Mouse (Mus musculus): ENCODE data around the gene Wdfy3.
"Not testable (repeated sequence)": the region's sequence is repeated elsewhere in the genome, so short reads cannot be mapped to it uniquely, and the experiment has no call there.

Gene Wdfy3

DNA sequence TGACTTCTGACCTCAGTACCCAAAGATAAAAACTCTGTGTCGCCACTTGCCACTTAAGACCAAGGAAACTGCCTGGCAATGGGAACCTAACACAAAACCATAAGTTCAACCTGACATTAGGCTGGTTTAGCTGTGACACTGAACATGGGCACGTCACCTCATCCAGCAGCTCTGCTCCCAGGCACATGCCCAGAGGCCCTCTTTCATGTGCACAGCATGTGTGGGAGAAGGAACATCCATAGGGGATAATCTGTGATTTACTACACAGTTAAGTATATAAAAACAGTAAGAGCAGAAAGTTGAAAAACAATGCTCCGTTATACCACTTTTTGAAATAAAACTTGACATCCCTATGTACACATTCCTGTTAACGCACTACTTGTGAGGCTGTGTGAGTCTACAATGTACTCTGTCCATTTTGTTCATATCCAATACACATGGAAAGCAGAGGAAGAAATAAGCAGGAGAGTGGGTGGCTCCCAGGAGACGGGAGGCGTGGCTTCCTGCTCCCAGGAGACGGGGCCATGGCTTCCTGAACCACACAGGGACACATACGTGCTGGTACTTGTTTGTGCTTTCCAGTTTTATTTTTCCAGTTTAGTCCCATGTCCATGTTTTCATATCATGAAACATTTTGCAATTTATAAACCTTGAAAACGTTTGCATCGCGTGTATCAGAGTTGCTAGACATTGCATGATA lies 73.5 kb downstream of the Wdfy3 start:
- DNase-seq, result no peak

DNA sequence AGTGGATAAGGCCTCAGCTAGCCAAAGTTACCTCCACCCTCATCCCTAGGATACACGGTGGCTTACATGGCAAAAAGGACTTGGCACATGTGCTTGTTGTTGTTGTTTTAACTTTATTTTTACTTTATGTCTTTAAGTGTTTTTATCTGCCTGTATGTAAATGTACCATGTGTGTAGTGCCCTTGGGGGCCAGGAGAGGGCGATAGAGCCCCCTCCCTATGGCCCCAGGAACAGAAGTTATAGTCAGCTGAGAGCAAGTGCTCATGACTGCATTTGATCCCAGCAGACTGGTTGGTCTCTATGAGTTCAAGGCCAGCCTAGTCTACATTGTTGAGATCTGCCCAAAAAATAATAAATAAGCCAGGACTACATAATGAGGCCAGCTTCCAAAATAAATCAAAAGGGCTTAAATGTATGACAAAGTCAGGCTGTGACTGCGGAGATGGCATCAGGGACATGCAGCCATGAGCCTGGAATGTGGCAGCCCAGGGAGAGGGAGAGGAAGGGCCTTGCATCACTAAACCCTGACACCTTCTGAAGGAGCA lies 74.2 kb downstream of the Wdfy3 start:
- DNase-seq, result no peak

DNA sequence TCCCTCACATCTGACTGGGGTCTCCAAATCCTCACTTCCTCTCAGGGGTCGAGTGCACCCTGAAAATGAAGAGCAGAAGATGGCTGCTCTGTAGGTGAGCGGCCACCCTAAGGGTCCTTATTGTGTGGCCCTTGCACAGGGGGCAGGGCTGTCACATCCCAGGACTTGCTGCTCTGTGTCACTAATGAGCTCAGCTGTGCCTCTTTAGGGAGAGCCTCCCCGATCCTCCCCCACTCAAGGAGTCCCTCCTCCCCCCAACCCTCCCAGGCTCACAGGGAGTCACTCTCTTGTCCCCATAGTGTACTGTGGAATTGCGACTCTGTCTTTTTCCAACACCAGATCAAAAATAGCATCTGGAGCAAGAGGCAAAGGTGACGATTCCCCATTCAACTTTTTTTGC lies 75.7 kb downstream of the Wdfy3 start:
- DNase-seq, result no peak

DNA sequence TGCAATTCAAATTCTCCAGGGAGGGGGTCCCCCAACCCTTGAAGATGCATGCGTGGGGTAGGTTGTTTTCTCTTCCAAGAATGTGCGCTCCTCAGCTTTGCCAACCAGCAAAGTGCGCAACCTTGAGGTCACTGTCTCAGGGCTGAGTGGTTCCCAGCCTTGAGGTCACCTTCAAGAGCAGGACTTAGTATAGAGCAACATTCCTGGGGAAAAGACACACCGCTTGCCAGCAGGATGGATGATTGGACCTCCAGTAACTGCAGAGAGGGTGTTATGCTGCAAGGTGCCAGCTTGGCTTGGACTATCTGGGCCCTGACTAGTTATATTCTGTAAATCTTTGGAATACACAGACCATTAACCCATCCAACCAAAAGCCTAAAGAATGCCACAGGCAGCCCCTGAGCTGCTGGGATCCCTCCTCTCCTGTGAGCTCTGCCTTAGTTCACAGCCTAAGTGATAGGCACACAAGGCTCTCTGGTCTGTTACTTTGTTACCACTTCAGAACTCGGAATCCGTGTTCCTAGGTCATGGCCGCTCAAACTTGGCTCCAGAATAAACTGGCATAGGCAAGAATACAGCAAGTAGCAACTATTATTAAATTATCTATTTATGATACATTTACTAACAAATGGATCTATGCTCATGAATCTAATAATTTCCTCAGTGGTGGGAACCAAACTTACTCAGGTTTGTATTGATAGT lies 76.6 kb downstream of the Wdfy3 start:
- peak; percentile 63 for DNase-seq

DNA sequence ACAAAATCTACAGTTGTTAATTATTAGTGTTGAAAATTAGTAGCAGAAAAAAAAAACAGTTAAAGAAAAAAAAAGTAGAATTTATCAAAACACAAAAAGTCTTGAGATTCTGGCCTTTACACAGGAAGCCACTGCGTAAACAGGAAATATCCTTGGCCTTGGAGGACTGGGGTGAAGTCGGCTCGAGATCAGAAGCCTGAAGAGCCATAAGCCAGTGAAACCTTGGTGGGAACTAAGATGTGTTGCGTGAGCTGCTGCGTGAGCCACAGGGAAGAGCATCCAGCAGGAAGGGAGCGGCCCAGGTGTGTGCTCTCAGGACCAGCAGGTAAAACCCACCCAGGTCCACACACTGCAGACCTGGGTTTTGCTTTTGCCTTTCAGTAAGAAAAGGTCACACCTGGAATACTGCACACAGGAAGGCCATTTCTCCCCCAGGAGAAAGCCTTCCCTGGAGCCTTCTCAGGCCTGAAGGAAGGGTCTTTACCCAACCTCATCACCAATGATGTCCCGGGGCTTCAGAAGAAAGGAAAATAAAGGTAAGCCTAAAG lies 79.3 kb downstream of the Wdfy3 start:
- peak; percentile 38 for DNase-seq

DNA sequence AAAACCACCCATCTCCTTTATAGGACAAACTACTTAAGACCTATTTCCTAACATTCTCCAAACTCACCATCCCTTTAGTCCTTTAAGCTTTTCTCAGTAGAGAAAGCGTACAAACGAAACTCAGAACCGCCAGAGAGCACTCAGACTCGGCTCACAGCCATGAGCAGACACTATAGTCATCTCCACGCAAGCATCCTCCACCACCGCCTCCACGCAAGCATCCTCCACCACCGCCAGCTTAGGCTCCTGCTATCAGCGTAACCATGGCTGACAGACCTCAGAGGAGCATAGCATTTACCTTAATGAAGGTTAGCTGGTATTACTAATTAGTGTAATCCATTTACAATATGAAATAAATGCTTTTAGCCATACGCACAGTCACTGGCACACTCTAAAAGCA lies 81.2 kb downstream of the Wdfy3 start:
- DNase-seq, result no peak

DNA sequence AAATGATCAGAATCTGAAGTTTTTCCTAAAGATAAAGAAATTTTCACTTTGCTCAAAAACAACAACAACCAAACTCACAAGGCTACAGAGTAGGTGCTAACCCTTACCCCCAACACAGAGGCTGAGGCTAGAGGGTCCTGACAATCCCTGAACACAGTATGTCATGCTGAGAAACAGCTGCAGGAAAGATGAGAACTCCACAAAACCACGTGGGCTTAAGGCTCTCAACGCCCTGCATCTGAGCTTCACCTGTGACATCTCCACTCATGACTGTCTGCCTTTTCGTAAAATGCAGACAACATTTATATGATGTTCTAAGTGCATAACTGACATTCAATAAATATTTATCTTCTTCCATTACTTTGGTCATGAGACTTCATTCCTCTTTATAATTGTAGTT lies 83.0 kb downstream of the Wdfy3 start:
- DNase-seq, result no peak

DNA sequence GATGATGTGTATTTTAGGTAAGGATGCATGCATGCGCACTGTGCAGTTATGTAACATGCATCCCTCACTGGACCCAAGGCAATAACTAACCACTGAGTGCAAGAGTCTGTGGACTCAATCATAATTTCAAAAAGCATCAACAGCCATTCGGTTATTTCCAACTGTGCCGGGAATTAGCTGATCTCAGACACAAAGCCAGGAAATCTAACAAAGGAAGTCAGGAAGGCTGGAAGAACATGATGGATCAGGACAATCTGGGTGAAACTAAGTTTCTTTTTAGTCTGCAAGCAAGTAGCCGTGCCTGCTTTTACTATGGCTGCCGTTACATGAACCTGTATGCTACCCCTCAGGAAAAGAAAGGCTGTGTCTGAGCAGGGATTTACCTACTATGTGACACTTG lies 87.5 kb downstream of the Wdfy3 start:
- peak; percentile 50 for DNase-seq

DNA sequence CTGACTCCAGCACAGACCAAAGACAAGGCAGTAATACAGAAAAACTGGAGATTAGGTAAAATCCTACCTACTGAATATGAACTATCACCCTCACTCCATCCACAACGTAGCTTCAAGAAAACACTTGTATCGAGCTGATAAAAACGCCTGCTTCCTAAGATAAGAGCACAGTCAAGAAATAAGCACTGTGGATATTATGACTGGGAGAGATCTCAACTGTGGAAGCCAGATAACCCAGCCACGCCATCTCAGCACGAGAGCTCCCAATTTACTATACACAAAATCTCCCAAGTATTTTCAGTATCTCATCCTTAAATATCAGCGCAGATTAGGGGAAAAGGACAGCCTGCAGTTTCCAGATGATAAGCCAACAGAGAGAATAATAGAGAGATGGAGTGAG lies 90.1 kb downstream of the Wdfy3 start:
- no peak for DNase-seq

DNA sequence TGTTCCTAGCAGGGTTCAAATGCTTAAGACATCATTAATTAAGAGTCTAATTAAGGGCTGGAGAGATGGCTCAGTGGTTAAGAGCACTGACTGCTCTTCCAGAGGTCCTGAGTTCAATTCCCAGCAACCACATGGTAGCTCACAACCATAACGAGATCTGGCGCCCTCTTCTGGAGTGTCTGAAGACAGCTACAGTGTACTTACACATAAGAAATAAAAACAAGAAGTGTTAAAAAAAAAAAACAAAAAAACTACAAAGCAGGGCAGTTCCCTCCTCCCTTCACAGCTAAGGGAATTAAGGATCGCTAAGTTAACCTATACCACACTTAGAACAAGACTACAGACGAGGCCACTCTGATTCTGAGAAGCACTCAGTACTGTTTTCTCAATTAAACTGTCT lies 97.1 kb downstream of the Wdfy3 start:
- DNase-seq, result not testable (repeated sequence)

DNA sequence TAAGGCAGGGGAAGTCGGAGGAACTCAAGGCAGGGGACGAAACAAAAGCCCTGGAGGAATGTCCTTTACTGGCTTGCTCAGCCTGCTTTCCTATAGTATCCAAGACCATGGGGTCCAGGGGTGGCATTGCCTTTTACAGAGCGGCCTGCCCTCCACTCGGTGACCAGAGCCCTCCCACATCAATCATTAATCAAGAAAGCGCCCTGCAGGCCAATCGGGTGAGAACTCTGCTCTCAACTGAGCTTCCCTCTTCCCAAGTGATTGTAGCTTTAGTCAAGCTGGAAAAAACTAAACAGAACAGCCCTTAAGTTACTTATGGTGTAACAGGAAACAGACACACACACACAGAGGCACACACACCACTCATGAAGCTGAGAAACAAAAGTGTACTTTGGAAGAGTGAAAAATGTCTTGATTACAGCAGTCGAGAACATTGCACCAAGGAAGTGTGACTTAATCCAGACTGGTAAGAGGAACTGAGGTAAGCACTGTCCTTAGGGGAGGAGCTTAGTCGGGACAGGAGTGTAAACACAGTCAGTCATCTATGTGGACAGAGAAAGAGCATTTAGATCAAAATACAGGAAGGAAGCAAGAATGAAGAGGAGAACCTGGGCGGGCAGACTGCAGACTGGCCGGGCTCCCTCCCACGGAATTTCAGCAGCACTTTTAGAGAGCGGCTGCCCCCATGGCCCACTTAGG lies 101.4 kb downstream of the Wdfy3 start:
- peak; percentile 64 for DNase-seq

DNA sequence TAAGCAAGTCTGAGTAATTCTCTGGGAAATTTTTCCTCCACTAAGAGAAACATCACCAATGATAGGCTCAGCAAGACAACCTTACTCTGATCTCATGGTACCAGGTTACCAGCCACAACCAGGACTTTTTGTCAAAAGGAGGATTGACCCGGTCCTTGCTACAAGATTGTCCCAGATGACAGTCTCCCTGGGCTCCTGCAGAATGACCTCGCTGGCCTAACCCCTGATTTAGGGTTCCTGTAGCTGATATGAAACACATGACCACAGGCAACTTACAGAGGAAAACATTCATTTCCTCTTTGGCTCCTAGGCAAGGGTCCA lies 101.9 kb downstream of the Wdfy3 start:
- no peak for DNase-seq

DNA sequence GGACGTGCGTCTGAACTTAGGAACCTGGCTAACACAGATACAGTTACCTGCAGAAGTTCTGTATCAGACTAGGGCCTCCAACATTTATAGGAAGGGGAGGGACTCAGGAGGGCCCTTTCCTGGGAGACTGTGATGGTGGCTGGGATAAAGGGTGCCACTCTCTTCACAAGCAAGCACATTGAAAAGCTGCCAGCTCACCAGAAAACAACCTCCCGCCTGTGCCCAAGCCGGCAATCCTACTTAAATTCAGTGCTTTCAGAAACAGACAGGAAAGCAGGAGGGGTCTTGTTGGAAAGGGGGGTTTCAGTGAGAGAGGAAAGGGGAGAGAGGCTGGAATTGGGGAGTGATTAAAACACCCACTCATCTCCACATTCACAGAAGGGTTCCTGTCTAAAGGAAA lies 106.9 kb downstream of the Wdfy3 start:
- no peak for DNase-seq

DNA sequence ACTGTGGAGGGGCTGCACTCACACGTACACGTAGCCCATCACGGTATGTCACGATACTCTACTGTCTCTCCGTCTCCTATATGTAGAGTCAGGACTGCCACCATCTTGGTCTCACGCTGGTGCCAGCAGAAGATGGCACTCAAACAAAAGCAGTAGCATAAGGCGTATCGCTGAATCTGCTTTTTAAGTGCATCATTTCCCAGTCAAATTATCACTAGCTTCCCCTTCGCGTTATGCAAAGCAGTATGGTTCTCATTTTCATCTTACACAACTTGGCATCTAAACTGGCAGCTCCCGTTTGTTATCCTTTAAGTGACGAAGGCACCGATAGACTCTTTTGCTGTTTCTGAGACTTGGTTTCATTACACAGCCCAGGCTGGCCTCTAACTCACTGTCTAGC lies 110.4 kb downstream of the Wdfy3 start:
- DNase-seq, result no peak

DNA sequence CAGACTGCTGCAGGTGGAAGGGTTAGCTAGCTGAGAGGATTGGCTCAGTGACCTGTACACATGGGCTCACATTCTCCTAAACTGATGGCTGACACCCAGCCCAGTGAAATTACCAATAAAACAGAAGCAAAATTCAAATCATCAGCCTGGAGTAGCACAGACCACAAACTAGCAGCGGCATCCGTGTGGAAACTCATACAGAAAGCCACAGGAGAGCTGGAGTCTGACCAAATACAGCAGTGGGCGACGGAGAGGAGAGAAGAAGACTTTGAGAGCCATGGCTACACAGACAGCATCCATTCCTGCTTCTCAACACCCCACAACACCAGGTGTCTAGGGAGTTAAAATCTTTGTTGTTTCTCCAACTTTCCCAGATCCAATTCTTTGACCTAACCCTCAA lies 110.8 kb downstream of the Wdfy3 start:
- no peak for DNase-seq

DNA sequence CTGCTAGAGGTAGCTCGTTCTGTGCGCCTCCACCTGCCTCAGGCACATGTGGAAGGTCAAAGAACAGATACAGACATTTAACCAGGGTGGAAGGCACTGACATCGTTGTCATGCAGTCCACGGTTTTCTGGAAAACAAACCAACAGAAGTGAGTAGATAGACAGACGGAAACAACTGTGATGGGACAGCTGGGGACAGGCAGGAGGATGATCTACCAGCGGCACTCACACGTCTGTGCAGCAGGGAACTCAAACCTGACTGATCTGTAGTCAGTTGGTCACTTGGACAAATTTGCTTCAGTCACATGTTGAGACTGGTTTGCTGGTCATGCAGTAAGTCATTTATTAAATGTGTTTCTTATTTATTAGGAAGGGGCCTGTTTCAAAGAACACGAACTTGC lies 112.3 kb downstream of the Wdfy3 start:
- no peak for DNase-seq

DNA sequence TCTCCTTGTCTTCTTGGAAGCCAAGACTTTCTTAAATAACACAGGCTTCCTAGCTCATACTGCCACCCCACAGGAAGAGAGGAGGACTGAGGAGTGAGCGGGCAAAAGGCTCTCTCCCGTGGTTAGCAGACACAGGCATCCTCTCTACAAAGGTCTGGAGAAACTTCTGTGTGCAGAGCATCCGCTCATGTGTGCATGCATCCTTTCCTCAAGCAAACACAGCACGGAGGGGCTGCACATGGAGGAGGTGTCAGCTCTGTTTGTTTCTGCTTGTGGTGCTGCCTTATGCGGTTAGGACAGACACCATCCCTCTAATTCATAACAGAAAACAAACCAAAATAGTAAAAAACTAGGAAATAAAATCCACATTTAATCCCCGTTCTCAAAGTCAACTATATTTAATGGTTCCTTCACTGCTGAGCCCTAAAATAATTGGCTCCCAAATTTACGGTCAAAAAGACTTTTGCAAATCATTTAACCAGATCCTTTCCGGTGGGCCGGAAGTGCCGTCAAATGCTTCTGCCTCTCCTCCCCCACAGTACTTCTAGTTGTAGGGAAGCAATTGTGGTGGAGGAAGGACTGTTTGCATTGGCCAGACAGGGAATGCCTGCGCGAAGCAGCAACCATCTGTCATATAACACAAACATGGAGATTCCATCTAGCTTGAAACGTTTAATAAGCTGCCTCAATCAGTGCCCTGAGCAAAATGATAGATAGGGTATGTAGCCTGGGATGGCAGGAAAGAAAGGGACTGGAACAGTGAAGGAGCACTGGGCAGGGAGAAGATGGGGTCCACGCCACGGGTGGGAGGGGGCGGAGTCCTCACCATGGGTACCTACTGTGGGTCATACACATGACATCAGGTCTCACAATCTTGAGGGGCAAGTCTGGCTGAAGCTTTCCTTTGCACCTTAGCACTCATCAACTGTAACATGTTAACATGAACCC lies 115.1 kb downstream of the Wdfy3 start:
- no peak for DNase-seq

DNA sequence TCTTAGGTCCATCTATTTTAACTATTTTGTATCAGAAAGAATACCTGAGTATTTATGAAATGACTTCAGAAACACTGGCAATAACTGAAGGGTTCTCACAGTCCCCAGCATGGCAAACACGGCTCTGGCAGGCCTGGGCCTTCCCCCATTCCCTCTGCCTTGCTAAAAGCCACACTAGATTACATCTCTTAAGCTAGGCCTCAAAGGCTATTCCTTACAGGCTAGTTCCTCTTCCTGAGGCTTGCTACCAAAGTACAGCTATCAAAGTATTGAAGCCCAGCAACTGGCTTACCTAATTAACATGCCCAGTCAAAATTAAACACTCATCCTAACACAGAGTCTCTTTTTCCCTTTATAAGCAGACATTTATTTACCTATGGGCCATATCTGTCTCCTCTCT lies 117.8 kb downstream of the Wdfy3 start:
- no peak for DNase-seq

DNA sequence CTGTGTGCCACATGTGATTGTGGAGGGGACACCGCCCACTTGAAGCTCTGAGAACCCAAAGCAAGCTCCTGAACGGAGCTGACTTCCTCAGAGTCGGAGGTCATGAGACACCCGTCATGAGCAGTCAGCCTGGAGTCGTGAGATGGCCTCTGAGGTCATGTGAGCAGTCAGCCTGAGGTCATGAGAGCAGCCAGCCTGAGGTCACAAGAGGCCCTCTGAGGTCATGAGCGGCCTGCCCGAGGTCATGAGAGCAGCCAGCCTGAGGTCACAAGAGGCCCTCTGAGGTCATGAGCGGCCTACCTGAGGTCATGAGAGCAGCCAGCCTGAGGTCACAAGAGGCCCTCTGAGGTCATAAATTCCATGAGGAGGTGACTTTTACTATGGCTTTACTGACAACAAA lies 120.4 kb downstream of the Wdfy3 start:
- no peak for DNase-seq

DNA sequence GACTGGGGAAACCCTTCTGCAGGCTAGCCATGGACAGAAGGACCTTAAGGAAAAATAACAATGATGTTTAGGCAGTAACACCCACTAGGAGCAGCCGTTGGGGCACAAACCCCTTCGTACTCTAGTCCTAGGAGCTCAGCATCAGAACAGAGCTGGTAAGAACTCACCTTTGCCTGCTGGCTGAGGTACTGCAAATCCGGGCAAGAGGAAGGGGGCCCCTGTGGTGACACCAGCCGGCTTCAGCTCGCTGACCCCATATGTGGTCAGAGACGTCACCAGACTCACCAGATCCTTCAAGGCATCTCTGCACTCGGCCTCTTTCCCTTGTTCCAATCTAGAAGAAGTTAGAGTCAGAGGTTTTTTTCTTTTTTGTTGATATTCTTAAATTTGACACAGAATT lies 121.1 kb downstream of the Wdfy3 start:
- no peak for DNase-seq

DNA sequence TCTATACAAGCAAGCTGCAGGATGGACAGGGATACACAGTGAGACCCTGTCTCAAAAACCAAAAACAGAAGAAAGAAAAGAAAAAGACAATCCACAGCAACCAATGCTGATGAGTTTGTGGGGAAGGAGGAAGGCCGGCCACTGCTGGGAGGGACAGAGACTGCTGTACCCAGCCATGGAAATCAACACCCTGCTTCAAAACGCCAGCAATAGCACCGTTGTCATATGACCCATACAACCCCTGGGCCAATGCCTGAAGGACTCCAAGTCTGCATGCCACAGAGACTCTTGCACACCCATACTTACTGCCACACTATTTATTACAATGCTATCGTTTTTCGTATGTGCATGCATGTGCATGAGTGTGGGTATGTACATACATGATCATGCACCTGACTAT lies 124.0 kb downstream of the Wdfy3 start:
- DNase-seq, result no peak

DNA sequence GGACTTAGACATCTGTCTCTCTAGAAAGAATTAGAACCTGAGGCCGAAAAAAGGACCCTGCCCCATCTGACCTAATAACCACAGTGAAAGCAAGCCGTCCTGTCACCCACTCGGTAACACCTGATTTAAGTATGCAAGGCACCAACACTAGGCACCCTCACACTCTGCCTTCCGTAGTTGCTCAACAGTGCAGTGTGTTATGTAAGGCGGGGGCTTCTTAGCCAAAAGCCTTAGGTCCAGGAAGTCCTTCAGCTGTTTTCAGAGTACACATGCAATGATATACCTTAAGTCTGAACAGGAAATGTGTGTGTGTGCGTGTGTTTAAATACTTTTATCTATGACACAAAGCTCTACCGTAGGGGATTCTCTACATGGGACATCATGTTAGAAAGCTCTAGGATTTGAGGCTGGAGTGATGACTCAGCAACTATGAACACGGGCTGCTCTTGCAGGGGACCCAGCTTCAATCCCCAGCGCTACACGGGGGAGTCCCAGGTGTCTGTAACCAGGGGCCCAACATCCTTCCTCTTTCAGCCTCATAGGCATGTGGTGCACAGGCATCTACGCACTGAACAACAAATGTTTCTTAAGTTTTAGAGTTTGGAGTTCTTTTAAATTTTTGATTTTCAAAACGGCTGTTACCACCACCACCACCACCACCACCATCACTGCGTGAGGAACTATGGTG lies 131.7 kb downstream of the Wdfy3 start:
- DNase-seq, result no peak
